Mouse (Mus musculus) gonadal fat pad, adult 2 months (tissue): ENCODE results near the gene Zfp287. TPM values are rescaled to one million over a fixed set of nuclear protein-coding genes. Genes with fewer than 3 reads are reported as not detected.
A peak's percentile ranks its signal among the peaks of the same experiment; 100 is the strongest.

Source experiments
- DNase-seq: peaks from one replicate; pipeline ENCODE4 v3.0.0-alpha.2; 2012; ENCODE audit warnings: low read depth
- polyA plus RNA-seq: library from polyadenylated mRNA; depleted of rRNA; stranded (reverse); fragments of >200 nt; gene quantifications from 2 replicates; pipeline ENCODE4 v1.2.3, GENCODE M21; 2012; rRNA removed

The Zfp287 gene
- polyA plus RNA-seq, 1 experiment, result 1.6 TPM

GRCm38 (mm10) chr11:62701218-62701617 lies 30.5 kb downstream of the Zfp287 start:
- peak; percentile 5 for DNase-seq

DNA sequence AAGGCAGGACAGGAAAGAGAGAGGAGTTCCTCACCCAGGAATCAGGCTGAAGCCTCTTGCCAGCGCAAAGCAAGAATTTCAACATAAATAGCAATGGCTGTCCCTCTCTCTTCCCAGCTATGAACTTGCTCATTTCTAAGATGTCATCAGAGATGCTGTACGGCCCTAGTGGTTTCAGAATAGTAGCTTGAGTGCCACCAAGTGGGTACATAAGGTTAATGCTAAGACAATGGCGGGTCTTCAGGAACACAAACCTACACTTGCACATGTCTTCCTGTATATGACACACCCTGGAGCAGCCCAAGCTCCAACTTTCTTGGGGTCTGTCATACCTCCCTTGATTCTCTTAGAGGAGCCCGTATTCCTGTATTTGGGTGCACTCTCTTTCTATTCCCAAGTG lies 32.0 kb downstream of the Zfp287 start:
- no peak for DNase-seq

DNA sequence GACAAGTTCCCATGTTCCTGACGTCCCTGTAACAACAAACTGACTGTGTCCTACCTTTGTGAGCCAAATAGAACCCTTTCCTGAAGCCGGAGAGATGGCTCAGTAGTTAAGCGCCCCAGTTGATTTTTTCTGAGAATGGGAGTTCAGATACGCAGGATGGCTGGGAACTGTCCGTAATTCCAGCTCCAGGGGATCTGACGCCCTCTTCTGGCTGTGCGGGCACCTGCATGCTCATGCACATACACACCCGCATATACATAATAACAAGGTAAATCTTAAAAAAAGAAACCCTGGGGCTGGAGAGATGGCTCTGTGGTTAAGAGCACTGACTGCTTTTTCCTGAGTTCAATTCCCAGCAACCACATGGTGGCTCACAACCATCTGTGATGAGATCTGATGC lies 36.6 kb downstream of the Zfp287 start:
- DNase-seq, result no peak

- DNase-seq, result no peak
These were observed 38.2 kb downstream of the Zfp287 start for GRCm38 (mm10) chr11:62693299-62694184.

DNA sequence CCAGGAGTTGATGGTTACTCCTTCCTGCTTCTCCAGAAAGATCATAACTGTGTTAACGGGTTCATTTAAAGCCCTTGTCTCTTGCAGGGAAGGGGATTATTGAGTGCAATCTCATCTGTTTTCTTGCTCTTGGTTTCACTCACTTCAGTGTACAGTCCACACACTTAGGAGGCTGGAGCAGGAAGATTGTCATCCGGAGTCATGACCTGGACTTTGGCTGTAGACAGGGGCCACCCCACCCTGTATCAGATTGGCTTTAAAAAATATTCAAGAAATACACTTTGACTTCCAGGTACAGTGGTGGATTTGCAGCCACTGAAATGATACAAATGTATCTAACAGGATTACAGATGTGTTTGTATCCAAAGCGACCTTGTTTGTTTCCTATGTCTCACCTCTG lies 40.1 kb downstream of the Zfp287 start:
- DNase-seq, result no peak

- DNase-seq, result no peak
These were observed 51.8 kb downstream of the Zfp287 start for GRCm38 (mm10) chr11:62679954-62680353.

DNA sequence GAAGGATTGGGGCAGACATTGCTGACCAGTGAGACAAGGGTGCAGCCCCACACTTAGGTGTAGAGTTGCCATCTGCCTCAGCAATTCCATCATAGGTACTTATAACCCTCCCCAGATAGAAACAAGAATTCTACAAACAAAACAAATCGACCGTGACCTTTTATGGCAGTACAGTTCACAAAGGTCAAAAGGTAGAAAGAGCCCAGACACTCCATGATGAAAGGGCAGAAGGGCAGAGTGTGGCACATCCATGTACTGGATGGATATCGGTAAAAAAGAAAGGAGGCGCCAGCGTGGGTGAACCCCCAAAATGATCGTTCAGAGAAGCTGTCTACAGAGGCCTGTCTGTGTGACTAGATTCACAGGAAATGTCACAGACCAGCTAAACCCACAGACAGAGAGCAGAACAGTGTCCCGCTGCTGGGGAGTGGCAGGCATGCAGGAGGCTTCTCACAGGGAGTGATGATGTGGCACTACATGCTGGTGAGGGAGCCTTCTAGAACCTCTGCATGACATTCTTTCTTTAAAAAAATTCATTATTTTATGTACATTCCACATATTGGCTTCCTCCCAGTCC lies 52.8 kb downstream of the Zfp287 start:
- DNase-seq, result no peak

DNA sequence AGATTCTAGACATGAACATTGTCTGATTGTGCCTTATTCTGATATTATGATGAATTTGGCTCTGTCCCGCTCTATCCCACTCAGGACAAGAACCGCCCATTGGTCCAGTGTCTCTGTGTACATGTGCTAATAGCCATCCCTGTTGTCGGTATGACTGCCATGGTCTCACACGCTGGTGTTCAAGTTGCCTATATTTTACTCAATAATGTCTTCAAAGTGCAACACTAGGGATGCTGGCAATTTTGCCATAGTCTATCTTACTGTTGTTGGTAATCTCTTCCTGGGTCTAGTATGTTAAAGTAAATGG lies 55.5 kb downstream of the Zfp287 start:
- DNase-seq, result no peak

GRCm38 (mm10) chr11:62675480-62676289 lies 56.0 kb downstream of the Zfp287 start:
- no peak for DNase-seq

GRCm38 (mm10) chr11:62670006-62670405 lies 61.7 kb downstream of the Zfp287 start:
- no peak for DNase-seq

GRCm38 (mm10) chr11:62669471-62669870 lies 62.2 kb downstream of the Zfp287 start:
- no peak for DNase-seq

- no peak for DNase-seq
These were observed 62.7 kb downstream of the Zfp287 start for GRCm38 (mm10) chr11:62668986-62669385.

DNA sequence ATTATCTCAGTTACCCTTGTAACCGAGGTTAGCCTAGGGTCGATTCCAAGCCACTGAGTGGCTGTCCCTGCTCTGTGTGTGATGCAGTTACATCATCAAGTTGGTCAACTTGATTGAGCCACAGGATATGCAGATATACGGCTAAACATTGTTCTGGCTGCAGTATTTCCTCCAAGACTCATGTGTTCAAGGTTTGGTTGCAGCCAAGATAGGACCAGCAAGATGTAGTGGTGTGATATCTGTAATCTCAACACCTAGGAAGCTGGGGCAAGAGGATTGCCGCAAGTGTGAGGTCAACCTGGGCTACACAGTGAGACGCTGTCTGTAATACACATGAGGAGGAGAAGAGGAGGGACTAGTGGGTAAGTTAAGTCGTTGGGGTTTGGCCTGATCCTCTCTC lies 67.5 kb downstream of the Zfp287 start:
- no peak for DNase-seq

DNA sequence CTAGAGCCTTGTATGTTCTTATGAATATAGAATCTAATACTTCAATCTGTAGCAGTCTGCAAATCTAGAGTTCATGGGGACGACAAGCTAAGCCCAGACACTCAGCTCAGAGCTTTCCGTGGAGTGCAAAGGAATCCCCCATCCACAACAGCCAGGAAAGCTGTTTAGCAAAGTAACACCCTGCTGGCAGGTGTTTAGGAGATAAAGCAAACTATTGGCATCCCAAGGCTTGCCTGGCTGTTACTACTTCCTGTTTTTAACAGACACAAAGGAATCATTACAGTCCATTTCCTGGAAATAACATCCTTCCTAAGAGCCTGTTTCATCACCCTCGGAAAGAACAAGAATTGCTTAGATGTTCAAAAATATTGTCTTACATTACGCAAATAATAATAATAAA lies 70.8 kb downstream of the Zfp287 start:
- DNase-seq, result no peak

- DNase-seq, result no peak
These were observed 79.6 kb downstream of the Zfp287 start for GRCm38 (mm10) chr11:62652080-62652479.

GRCm38 (mm10) chr11:62651563-62651962 lies 80.1 kb downstream of the Zfp287 start:
- no peak for DNase-seq

Other genes starting within 250 kb of the Zfp287 start
- gene Cenpv, start 192.6 kb downstream of the Zfp287 start, polyA plus RNA-seq, result 24.3 and 25.0 TPM in 2 replicates
- 2,291 TPM in 2 replicates for gene Ubb, start 180.7 kb downstream of the Zfp287 start, polyA plus RNA-seq
- 11.2 and 13.2 TPM in 2 replicates for gene Trpv2, start 157.4 kb downstream of the Zfp287 start, polyA plus RNA-seq
- 9.1 and 14.0 TPM in 2 replicates for gene Lrrc75a, start 83.4 kb downstream of the Zfp287 start, polyA plus RNA-seq
- 50.9 and 64.9 TPM in 2 replicates for gene Mmgt2, start 83.2 kb downstream of the Zfp287 start, polyA plus RNA-seq
- not detected in 2 replicates for gene Gm10428, start 21.2 kb upstream of the Zfp287 start, polyA plus RNA-seq
- 0.44 and 1.4 TPM in 2 replicates for gene Zfp286, start 57.6 kb upstream of the Zfp287 start, polyA plus RNA-seq
- gene Trim16, start 88.3 kb upstream of the Zfp287 start, polyA plus RNA-seq, result 4.9 and 7.3 TPM in 2 replicates
- gene Fbxw10, start 115.2 kb upstream of the Zfp287 start, polyA plus RNA-seq, result 0.42 and 1.4 TPM in 2 replicates
- 39.6 and 50.4 TPM in 2 replicates for gene Tvp23b, start 147.6 kb upstream of the Zfp287 start, polyA plus RNA-seq
- 1.2 and 2.7 TPM in 2 replicates for gene Cdrt4, start 219.3 kb upstream of the Zfp287 start, polyA plus RNA-seq